Mouse (Mus musculus) heart, embryonic 15.5 days (tissue): ENCODE results near the gene Cox5b. TPM values are rescaled to one million over a fixed set of nuclear protein-coding genes. Genes with fewer than 3 reads are reported as not detected.
A peak's percentile ranks its signal among the peaks of the same experiment; 100 is the strongest.

Experiments
- ATAC-seq: fragments of 200-750 bp; cut with Nextera tagmentation; replicated peaks from 2 replicates; pipeline ENCODE4 v1.8.0; 2017; ENCODE audit warnings: low read depth, moderate TSS enrichment; ENCODE audit not compliant: insufficient number of reproducible peaks, insufficient read depth, low FRiP score
- H3K27ac ChIP-seq: fragments of 300-500 bp; sonication (generic); 2 replicates; pipeline ENCODE4 v1.5.1; 2015; ENCODE audit warnings: mild to moderate bottlenecking, inconsistent platforms
- H3K27me3 ChIP-seq: fragments of 300-500 bp; sonication (generic); 2 replicates; pipeline ENCODE4 v1.6.1; 2015; ENCODE audit warnings: inconsistent platforms
- H3K36me3 ChIP-seq: fragments of 300-500 bp; sonication (generic); 2 replicates; pipeline ENCODE4 v1.6.1; 2015; ENCODE audit warnings: mild to moderate bottlenecking, inconsistent platforms
- H3K4me1 ChIP-seq: fragments of 300-500 bp; sonication (generic); replicated peaks from 2 replicates; pipeline ENCODE4 v1.6.1; 2015; ENCODE audit warnings: inconsistent platforms
- H3K4me2 ChIP-seq: fragments of 300-500 bp; sonication (generic); 2 replicates; pipeline ENCODE4 v1.6.1; 2015; ENCODE audit warnings: inconsistent platforms, mild to moderate bottlenecking, moderate library complexity
- H3K4me3 ChIP-seq: fragments of 300-500 bp; sonication (generic); 2 replicates; pipeline ENCODE4 v1.5.1; 2015; ENCODE audit warnings: mild to moderate bottlenecking, inconsistent platforms
- H3K9ac ChIP-seq: fragments of 300-500 bp; sonication (generic); 2 replicates; pipeline ENCODE4 v1.6.1; 2015; ENCODE audit warnings: mild to moderate bottlenecking, inconsistent platforms
- H3K9me3 ChIP-seq: fragments of 300-500 bp; sonication (generic); replicated peaks from 2 replicates; pipeline ENCODE4 v1.6.1; 2016; ENCODE audit warnings: inconsistent platforms
- WGBS: fragments of 180-500 bp; shearing (Covaris S2); methylation state at CpG from one replicate; pipeline ENCODE4 v1.1.7; 2015; ENCODE audit warnings: mixed read lengths; 5-methylcytosine and 5-hydroxymethylcytosine counted together
- polyA plus RNA-seq: library from polyadenylated mRNA; unstranded; fragments of >200 nt; fragmentation: Nextera tagmentation; extraction: Ambion mirVana; gene quantifications from 2 replicates; pipeline ENCODE4 v1.2.1, GENCODE M21; 2015

Gene Cox5b
- polyA plus RNA-seq, 1 experiment from 2014 or later: 1,401 TPM

DNA sequence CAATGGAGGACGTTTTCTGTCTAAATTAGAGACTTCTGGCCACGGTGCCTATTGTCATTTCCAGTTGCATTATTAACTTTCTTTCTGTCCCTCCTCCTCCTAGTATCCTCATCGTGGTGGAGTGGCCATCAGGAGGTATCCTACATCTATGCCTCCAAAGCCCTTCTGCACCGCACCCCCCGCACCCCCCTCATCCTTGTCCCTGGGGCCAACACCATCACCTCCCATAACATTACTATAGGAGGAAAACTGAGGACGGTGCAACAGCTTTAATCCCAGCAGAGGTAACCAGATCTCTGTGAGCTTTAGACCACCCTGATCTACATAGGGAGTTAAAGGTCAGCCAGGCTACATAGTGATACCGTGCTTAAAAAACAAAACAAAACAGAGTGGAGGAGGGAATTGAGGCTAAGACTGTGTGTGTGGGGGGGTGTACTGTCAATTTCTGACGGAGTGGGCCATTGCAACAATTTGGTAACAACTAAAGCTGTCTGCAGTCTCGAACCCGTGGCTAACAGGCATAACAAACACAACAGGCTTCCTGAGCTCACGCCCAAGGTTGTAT is 496 bp upstream of the Cox5b start:
- Histone ChIP-seq H3K4me2 (peak overlapping the region; percentile 79), H3K4me1 (peaks cover 12% of the 10 kb centered on the region), H3K27ac (peak overlapping the region; percentile 78), H3K4me3 (peak overlapping the region; percentile 91), H3K27me3 (no peaks in the 10 kb centered on the region), H3K9ac (peak overlapping the region; percentile 57), H3K36me3 (peaks cover 15% of the 10 kb centered on the region), H3K9me3 (no peaks in the 10 kb centered on the region)
- 63% methylated on average over 11 of the region's 11 CpGs for WGBS
- no peak for ATAC-seq

DNA sequence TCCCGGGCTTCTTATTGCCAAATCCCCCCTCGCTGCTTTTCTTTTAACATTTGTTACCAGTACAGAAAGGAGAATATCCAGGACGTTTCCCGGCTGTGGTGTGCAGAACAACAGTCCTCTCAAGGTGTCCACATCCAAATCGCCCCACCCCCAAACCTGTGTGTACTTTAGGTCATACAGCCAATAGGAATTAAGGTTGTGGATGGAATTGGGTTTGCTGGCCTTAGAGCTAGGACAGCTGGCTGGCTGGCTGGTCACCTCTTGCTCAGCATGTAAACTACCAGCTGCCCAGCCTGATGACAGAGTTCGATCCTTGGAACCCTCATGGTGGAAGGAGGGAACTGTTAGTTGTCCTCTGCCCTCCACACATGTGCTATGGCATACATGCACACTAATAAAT is 3.6 kb downstream of the Cox5b start:
- Histone ChIP-seq H3K36me3 (peaks cover 26% of the 10 kb centered on the region), H3K4me1 (peaks cover 12% of the 10 kb centered on the region), H3K27me3 (no peaks in the 10 kb centered on the region), H3K9me3 (no peaks in the 10 kb centered on the region), H3K9ac (no peak overlapping the region), H3K4me2 (no peak overlapping the region), H3K27ac (no peak overlapping the region), H3K4me3 (no peak overlapping the region)
- ATAC-seq: no peak
- 85% methylated on average over 6 of the region's 6 CpGs for WGBS

DNA sequence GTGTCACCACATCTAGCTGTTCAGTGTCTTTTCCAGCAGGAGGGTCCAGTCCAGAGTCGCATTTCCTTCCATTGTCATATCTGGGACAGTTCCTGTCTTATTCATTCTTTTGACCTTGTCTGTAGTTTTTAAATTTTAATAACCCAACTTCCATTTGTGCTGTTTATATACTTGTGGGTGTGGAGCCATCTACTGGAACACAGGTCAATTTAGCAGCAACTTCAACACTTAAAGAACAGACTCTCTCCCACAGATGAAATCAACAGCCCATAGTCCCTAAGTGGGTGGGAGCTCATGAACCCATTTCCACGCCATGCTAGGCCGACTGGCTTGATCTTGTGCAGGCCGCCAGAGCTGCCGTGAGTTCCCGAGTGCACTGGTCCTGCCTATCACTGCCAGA is 5.2 kb downstream of the Cox5b start:
- no peak overlapping the region for H3K4me3 ChIP-seq
- H3K27ac ChIP-seq: no peak overlapping the region
- H3K9ac ChIP-seq: no peak overlapping the region
- no peak overlapping the region for H3K4me2 ChIP-seq
- 38% methylated on average over 6 of the region's 6 CpGs for WGBS
- peaks cover 41% of the 10 kb centered on the region for H3K36me3 ChIP-seq
- no peak for ATAC-seq
- peaks cover 7% of the 10 kb centered on the region for H3K4me1 ChIP-seq
- no peaks in the 10 kb centered on the region for H3K9me3 ChIP-seq
- no peaks in the 10 kb centered on the region for H3K27me3 ChIP-seq

DNA sequence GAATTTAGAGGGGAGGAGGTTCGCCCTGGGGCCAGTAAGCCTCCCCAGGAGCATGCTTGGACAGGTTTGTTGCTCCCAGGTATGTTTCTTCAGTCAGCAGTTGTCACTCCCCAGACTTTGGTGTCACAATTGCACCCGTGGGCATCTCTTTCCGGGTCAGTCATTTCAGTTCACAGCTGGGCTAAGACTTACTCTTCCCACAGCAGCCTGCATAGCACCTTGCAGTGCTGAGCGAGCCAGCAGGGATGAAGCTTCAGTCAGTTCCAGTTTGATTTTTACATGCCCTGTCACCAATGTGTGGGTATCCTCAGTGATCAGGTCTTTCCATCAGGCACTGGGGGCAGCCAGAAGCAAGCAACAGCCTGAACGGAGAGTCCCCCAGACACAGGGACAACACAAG is 5.8 kb downstream of the Cox5b start:
- Histone ChIP-seq H3K9me3 (no peaks in the 10 kb centered on the region), H3K4me2 (no peak overlapping the region), H3K9ac (no peak overlapping the region), H3K36me3 (peaks cover 46% of the 10 kb centered on the region), H3K27ac (no peak overlapping the region), H3K27me3 (no peaks in the 10 kb centered on the region), H3K4me3 (no peak overlapping the region), H3K4me1 (peaks cover 7% of the 10 kb centered on the region)
- 60% methylated on average over 5 of the region's 5 CpGs for WGBS
- no peak for ATAC-seq

DNA sequence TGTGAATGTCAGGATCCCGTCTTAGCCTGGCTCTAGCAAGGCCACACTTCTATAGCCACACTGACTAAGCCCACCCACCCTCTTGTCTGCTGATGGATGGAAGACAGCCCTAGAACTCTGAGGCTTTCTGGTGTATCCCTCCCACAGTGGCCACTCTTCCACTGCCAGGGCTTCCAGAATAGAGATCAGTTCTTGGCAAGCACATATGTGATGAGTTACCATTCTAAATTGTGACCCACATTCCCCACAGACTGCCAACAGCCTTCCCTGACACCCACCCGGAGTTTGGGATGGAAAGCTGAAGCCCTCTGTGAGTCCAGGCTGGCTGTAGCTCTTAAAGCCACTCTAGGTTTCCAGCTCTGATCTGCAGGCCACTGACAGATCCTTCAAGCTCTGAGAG is 15.9 kb downstream of the Cox5b start:
- H3K9ac ChIP-seq: 0 out of 2 replicates have a peak overlapping the region, but pooled peaks have one; percentile 16
- peaks cover 23% of the 10 kb centered on the region for H3K4me1 ChIP-seq
- H3K4me2 ChIP-seq: no peak overlapping the region
- H3K27me3 ChIP-seq: no peaks in the 10 kb centered on the region
- H3K36me3 ChIP-seq: peaks cover 34% of the 10 kb centered on the region
- WGBS: 61% methylated on average over 2 of the region's 2 CpGs
- no peak overlapping the region for H3K4me3 ChIP-seq
- no peak for ATAC-seq
- no peaks in the 10 kb centered on the region for H3K9me3 ChIP-seq
- H3K27ac ChIP-seq: no peak overlapping the region

DNA sequence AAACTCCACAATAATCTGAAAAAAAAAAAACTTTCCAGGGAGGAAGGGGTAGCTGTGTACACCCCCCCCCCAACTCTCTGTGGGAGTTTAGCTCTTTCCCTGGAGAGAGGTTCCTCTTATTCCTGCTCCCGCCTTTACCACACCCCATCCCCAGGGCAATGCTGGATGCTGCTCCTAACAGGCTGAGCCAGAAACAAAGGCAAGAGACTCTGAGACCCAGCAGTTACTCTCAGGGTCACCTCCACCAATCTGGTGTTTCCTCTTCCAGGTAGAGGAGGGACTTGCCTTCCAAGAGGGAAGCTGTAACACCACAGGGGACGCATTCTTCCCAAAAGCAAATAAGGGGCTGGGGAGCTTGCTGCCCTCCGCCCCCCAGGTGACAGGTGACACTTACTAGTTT is 16.5 kb downstream of the Cox5b start:
- H3K36me3 ChIP-seq: peaks cover 28% of the 10 kb centered on the region

DNA sequence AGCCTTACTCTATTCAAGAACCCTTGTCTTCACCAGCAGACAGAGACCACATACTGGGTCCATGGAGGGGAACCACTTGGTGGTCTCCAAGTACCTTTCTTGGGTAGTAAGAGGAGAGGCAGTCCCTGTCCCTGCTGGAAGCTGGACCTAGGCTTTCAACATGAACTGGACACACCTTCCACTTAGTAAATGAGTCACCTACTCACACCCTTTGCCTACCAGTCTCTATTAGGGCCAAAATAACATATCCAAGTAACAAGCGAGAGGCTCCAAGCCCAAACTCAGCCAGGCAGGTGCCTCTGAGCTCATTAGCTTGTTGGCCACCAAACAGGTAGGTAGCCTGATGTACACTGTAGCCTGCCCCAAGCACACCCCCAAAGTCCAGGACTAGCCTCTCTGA is 17.4 kb downstream of the Cox5b start:
- H3K4me2 ChIP-seq: peak overlapping the region; percentile 75
- peaks cover 23% of the 10 kb centered on the region for H3K4me1 ChIP-seq
- WGBS: 66% methylated on average over 1 of the region's 1 CpGs
- ATAC-seq: no peak
- peak overlapping the region; percentile 91 for H3K9ac ChIP-seq
- peaks cover 19% of the 10 kb centered on the region for H3K36me3 ChIP-seq
- H3K27me3 ChIP-seq: no peaks in the 10 kb centered on the region
- peak overlapping the region; percentile 92 for H3K4me3 ChIP-seq
- peak overlapping the region; percentile 90; the same call in 1 of the 2 replicates for H3K27ac ChIP-seq
- no peaks in the 10 kb centered on the region for H3K9me3 ChIP-seq

More for the DNA sequence above, 16.5 kb downstream of the Cox5b start:
- peak overlapping the region; percentile 91; the same call in 1 of the 2 replicates for H3K9ac ChIP-seq
- peaks cover 23% of the 10 kb centered on the region for H3K4me1 ChIP-seq
- H3K27ac ChIP-seq: no peak overlapping the region
- ATAC-seq: no peak
- no peaks in the 10 kb centered on the region for H3K9me3 ChIP-seq
- no peaks in the 10 kb centered on the region for H3K27me3 ChIP-seq
- 74% methylated on average over 3 of the region's 3 CpGs for WGBS
- H3K4me3 ChIP-seq: no peak overlapping the region
- H3K4me2 ChIP-seq: no peak overlapping the region

DNA sequence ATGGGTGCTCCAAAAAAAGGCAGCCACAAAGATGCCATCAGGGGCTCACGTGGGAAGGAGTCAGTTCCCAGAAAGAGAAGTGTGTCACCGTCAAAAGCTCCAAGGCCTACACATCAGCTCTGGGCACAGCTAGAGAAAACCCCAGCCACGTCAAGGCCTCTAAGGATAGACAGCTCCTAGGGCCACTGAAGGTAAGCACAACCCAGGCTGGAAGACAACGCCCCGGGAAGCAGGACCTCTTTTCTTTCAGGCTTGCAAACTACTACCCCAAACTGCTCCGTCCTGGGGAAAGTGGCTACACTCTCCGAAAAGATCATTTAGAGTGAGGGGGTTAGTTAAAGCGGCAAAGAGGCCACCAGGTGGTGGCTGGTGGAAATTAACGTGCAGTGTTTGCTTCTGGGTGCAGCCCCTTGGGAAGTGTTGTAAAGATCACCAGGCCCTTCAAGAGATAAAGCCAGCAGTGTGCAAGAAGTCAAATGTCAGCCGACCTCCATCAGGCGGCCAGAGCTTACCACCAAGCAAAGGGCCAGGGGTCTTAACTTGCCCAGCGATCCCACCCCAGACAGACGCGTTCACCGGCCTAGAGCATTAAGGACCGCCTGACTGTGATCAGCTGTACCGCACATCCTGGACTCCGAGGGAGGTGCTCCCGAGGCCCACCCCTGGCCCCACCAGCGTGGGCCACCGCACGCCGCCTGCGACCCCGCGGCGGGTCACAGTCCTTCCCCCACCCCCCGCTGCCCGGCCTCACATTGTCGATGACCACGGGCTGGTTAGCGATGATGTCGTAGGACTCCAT is 18.0 kb downstream of the Cox5b start:
- peak overlapping the region; percentile 75 for H3K4me2 ChIP-seq
- peaks cover 13% of the 10 kb centered on the region; the same call in 1 of the 2 replicates for H3K36me3 ChIP-seq
- peak overlapping the region; percentile 92 for H3K4me3 ChIP-seq
- H3K27ac ChIP-seq: peak overlapping the region; percentile 90
- no peaks in the 10 kb centered on the region for H3K9me3 ChIP-seq
- H3K4me1 ChIP-seq: peaks cover 23% of the 10 kb centered on the region
- no peaks in the 10 kb centered on the region for H3K27me3 ChIP-seq
- H3K9ac ChIP-seq: peak overlapping the region; percentile 91
- peak; percentile 77 for ATAC-seq
- under 1% methylated on average over 33 of the region's 33 CpGs for WGBS

DNA sequence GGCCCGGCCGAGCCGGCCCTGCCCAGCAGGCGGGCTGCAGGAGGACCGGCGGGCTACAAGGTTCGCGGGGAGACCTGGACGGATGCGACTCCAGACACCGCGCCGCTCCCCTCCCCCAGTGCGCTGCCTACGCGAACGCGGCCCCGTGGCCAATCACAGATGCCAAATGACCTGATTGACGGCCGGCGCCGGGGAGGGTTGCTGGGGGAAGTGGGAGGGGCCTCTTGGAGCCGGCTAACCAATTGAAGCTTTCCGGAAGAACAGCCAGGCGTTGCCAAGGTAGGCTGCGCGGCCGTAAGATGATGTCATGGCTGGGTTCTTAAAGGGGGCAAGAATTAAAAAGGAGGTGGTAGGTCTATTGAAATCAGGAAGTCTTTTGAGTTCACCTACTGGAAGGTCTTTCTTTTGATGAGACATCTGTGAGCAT is 18.6 kb downstream of the Cox5b start, which contains the start of gene 4933424G06Rik:
4933424G06Rik (plus strand) TSS at position 296 of the 427 bp plus-strand sequence.
- peaks cover 23% of the 10 kb centered on the region for H3K4me1 ChIP-seq
- no peaks in the 10 kb centered on the region for H3K27me3 ChIP-seq
- H3K4me3 ChIP-seq: peak within 1 kb of the TSS; percentile 92
- H3K9me3 ChIP-seq: no peaks in the 10 kb centered on the region
- H3K36me3 ChIP-seq: peaks cover 8% of the 10 kb centered on the region; the same call in 1 of the 2 replicates
- peak; percentile 94 for ATAC-seq
- H3K27ac ChIP-seq: peak within 1 kb of the TSS; percentile 90
- H3K4me2 ChIP-seq: peak within 1 kb of the TSS; percentile 75
- H3K9ac ChIP-seq: peak within 1 kb of the TSS; percentile 91
- under 1% methylated on average over 29 of the region's 29 CpGs for WGBS

DNA sequence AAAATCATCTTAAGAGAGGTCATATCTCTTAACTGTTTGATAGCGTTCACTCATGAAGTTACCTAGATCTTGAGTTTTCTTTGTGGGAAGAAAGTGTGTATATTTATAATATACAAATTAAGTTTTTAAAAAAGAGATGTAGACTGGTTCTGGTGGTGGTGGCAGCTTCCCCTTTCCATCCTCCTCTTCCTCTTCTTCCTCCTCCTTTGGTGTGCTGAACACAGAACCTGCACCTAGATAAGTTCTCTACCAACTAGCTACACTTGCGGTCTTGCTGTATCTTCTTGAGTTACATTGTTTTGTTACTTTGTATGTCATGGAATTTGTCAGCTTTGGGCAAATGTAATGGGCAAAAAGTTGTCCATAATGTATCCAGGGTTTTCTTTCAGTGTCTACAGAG is 19.9 kb downstream of the Cox5b start:
- WGBS: 90% methylated on average over 2 of the region's 2 CpGs

DNA sequence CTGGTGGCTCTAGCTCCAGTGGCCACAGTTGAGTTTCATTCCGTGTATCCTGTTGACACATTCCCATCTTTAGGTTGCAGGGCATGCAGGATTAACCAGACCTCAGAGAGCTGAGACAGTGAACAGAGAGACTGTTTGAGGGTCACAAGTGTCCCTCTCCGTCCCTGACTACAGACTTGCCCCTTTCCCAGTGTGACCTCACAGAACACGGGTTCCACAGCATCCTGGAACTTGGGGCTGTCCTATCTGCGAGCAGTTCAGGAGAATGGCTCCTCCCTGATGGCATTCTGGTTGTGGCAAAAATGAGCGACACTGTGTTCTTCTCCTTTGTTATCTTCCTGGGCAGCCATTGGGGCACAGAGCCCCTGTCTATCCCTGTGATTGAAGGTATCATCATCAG is 23.1 kb downstream of the Cox5b start, which contains the start of gene Actr1b:
Actr1b (minus strand) TSS at position 112 of the 400 bp plus-strand sequence.
- Histone ChIP-seq H3K36me3 (no peaks in the 10 kb centered on the region), H3K9ac (no peak within 1 kb of the TSS), H3K27me3 (no peaks in the 10 kb centered on the region), H3K9me3 (no peaks in the 10 kb centered on the region), H3K27ac (no peak within 1 kb of the TSS), H3K4me2 (no peak within 1 kb of the TSS), H3K4me3 (no peak within 1 kb of the TSS), H3K4me1 (no peaks in the 10 kb centered on the region; the same call in 1 of the 2 replicates)
- no peak for ATAC-seq
- WGBS: 76% methylated on average over 5 of the region's 5 CpGs

More for the DNA sequence above, 19.9 kb downstream of the Cox5b start:
- Histone ChIP-seq H3K27me3 (no peaks in the 10 kb centered on the region), H3K9ac (no peak overlapping the region), H3K9me3 (no peaks in the 10 kb centered on the region), H3K4me3 (no peak overlapping the region), H3K4me1 (peaks cover 23% of the 10 kb centered on the region), H3K27ac (no peak overlapping the region), H3K36me3 (no peaks in the 10 kb centered on the region; the same call in 1 of the 2 replicates), H3K4me2 (no peak overlapping the region)
- no peak for ATAC-seq
